Mouse (Mus musculus): ENCODE data around the gene Plbd2.
"Not testable (repeated sequence)": the region's sequence is repeated elsewhere in the genome, so short reads cannot be mapped to it uniquely, and the experiment has no call there.

The Plbd2 gene

GRCm38 (mm10) chr5:120510982-120511642 lies 7.7 kb upstream of the Plbd2 start, which contains the start of gene Slc8b1:
Gene Slc8b1 (plus strand): TSS chr5:120511168.
- DNase-seq (ENCODE audit: low spot score) = peak; percentile 99

GRCm38 (mm10) chr5:120507311-120507710 lies 3.9 kb upstream of the Plbd2 start:
- DNase-seq (ENCODE audit: low spot score) = no peak

- no peak for DNase-seq (ENCODE audit: low spot score)
These were observed 3.1 kb upstream of the Plbd2 start for GRCm38 (mm10) chr5:120506490-120506889.

GRCm38 (mm10) chr5:120505781-120506180 lies 2.4 kb upstream of the Plbd2 start:
- no peak for DNase-seq (ENCODE audit: low spot score)

- peak; percentile 88 for DNase-seq (ENCODE audit: low spot score)
These were observed 1.9 kb upstream of the Plbd2 start for GRCm38 (mm10) chr5:120505368-120505767.

GRCm38 (mm10) chr5:120502675-120503143 lies 716 bp downstream of the Plbd2 start:
- no peak for DNase-seq (ENCODE audit: low spot score)

- DNase-seq (ENCODE audit: low spot score) = no peak
These were observed 1.2 kb downstream of the Plbd2 start for GRCm38 (mm10) chr5:120502147-120502621.

- not testable (repeated sequence) for DNase-seq (ENCODE audit: low spot score)
These were observed 2.8 kb downstream of the Plbd2 start for GRCm38 (mm10) chr5:120500609-120501008.

- no peak for DNase-seq (ENCODE audit: low spot score)
These were observed 4.2 kb downstream of the Plbd2 start for GRCm38 (mm10) chr5:120499202-120499601.

GRCm38 (mm10) chr5:120497071-120497470 lies 6.4 kb downstream of the Plbd2 start:
- DNase-seq (ENCODE audit: low spot score) = no peak

GRCm38 (mm10) chr5:120495703-120496226 lies 7.7 kb downstream of the Plbd2 start:
- DNase-seq (ENCODE audit: low spot score) = no peak

- no peak for DNase-seq (ENCODE audit: low spot score)
These were observed 8.2 kb downstream of the Plbd2 start for GRCm38 (mm10) chr5:120495064-120495702.

- DNase-seq (ENCODE audit: low spot score) = no peak
These were observed 9.5 kb downstream of the Plbd2 start for GRCm38 (mm10) chr5:120493873-120494395.

- DNase-seq (ENCODE audit: low spot score) = no peak
These were observed 10.0 kb downstream of the Plbd2 start for GRCm38 (mm10) chr5:120493440-120493839.

GRCm38 (mm10) chr5:120492437-120492836 lies 11.0 kb downstream of the Plbd2 start:
- peak; percentile 94 for DNase-seq (ENCODE audit: low spot score)

- DNase-seq (ENCODE audit: low spot score) = peak; percentile 77
These were observed 12.7 kb downstream of the Plbd2 start for GRCm38 (mm10) chr5:120490679-120491192.

GRCm38 (mm10) chr5:120487844-120488243 lies 15.6 kb downstream of the Plbd2 start:
- no peak for DNase-seq (ENCODE audit: low spot score)

- peak; percentile 67 for DNase-seq (ENCODE audit: low spot score)
These were observed 20.0 kb downstream of the Plbd2 start for GRCm38 (mm10) chr5:120483399-120483798.

GRCm38 (mm10) chr5:120481205-120481604 lies 22.2 kb downstream of the Plbd2 start:
- no peak for DNase-seq (ENCODE audit: low spot score)

- no peak for DNase-seq (ENCODE audit: low spot score)
These were observed 23.9 kb downstream of the Plbd2 start for GRCm38 (mm10) chr5:120479538-120479937.

- no peak for DNase-seq (ENCODE audit: low spot score)
These were observed 25.4 kb downstream of the Plbd2 start for GRCm38 (mm10) chr5:120477993-120478392.

GRCm38 (mm10) chr5:120476296-120476695 lies 27.1 kb downstream of the Plbd2 start, which contains the start of gene Sds:
Gene Sds (plus strand): TSS chr5:120476526.
- peak; percentile 66 for DNase-seq (ENCODE audit: low spot score)

- no peak for DNase-seq (ENCODE audit: low spot score)
These were observed 27.6 kb downstream of the Plbd2 start for GRCm38 (mm10) chr5:120475861-120476260.

Measured in testis, postnatal 10 days (tissue).